Mouse (Mus musculus) forelimb bud, embryonic 11.5 days (tissue): ENCODE measurements around the gene Mcfd2.

ENCODE experiments used
- DNase-seq: peaks from one replicate; pipeline ENCODE4 v3.0.0-alpha.2; 2012; ENCODE audit warnings: low read depth, low spot score

The Mcfd2 gene

GRCm38 (mm10) chr17:87236725-87237650, 28.7 kb downstream of the Mcfd2 start:
- DNase-seq: peak; percentile 88

GRCm38 (mm10) chr17:87235019-87235418, 30.7 kb downstream of the Mcfd2 start:
- DNase-seq: no peak

GRCm38 (mm10) chr17:87227878-87228277, 37.9 kb downstream of the Mcfd2 start:
- no peak for DNase-seq

- DNase-seq: no peak
Observed at GRCm38 (mm10) chr17:87226079-87226640, 39.6 kb downstream of the Mcfd2 start.

GRCm38 (mm10) chr17:87225384-87225783, 40.4 kb downstream of the Mcfd2 start:
- DNase-seq: no peak

- no peak for DNase-seq
Observed at GRCm38 (mm10) chr17:87224461-87224860, 41.3 kb downstream of the Mcfd2 start.

GRCm38 (mm10) chr17:87219456-87219855, 46.3 kb downstream of the Mcfd2 start:
- DNase-seq: no peak

- DNase-seq: no peak
Observed at GRCm38 (mm10) chr17:87214523-87214922, 51.2 kb downstream of the Mcfd2 start.

- no peak for DNase-seq
Observed at GRCm38 (mm10) chr17:87210525-87210924, 55.2 kb downstream of the Mcfd2 start.

GRCm38 (mm10) chr17:87206885-87207284, 58.9 kb downstream of the Mcfd2 start:
- DNase-seq: no peak
